Mouse (Mus musculus) ES-E14 (cell line): ENCODE data around the gene Dnajb14.

ENCODE experiments used
- MAFK ChIP-seq: IDR thresholded peaks from 2 replicates; pipeline ENCODE4 v1.6.1; 2014; ENCODE audit warnings: mild to moderate bottlenecking, low read depth, low read length, inconsistent platforms; ENCODE audit not compliant: insufficient read depth
- ZNF384 ChIP-seq: IDR thresholded peaks from 2 replicates; pipeline ENCODE4 v1.6.1; 2012; ENCODE audit warnings: low read depth, low read length, inconsistent platforms

GRCm38 (mm10) chr3:137863330-137864123 lies 3.9 kb upstream of the Dnajb14 start:
- TF ChIP-seq ZNF384 = no peak
- TF ChIP-seq MAFK = no peak
